Mouse (Mus musculus): ENCODE data around the gene Rpl34. TPM values are rescaled to one million over a fixed set of nuclear protein-coding genes. Genes with fewer than 3 reads are reported as not detected.

Gene Rpl34
- 948 and 971 TPM in 2 replicates for polyA plus RNA-seq (2015; fragmentation: Nextera tagmentation; extraction: Ambion mirVana)

- Histone ChIP-seq H3K27me3 (no peaks in the 10 kb centered on the region), H3K36me3 (peaks cover 30% of the 10 kb centered on the region), H3K4me1 (peaks cover 22% of the 10 kb centered on the region), H3K27ac (replicated peaks) (peak within 1 kb of the TSS; percentile 87), H3K9ac (peak within 1 kb of the TSS; percentile 98), H3K4me2 (replicated peaks) (peak within 1 kb of the TSS; percentile 67), H3K9me3 (replicated peaks) (no peaks in the 10 kb centered on the region), H3K4me3 (replicated peaks) (peak within 1 kb of the TSS; percentile 99)
- ATAC-seq (ENCODE audit: insufficient number of reproducible peaks, low FRiP score, low TSS enrichment, low read depth), result peak; percentile 99
- WGBS, result under 1% methylated on average over 45 of the region's 45 CpGs
These were observed at the start of gene Rpl34 for GRCm38 (mm10) chr3:130730189-130730653. Rpl34 (minus strand) TSS chr3:130730398.

- no peak for ATAC-seq (ENCODE audit: insufficient number of reproducible peaks, low FRiP score, low TSS enrichment, low read depth)
- no peak overlapping the region for H3K4me3 ChIP-seq (replicated peaks)
- no peaks in the 10 kb centered on the region for H3K36me3 ChIP-seq
- H3K4me1 ChIP-seq, result no peaks in the 10 kb centered on the region
- H3K27me3 ChIP-seq, result no peaks in the 10 kb centered on the region
- 64% methylated on average over 3 of the region's 3 CpGs for WGBS
- no peak overlapping the region for H3K9ac ChIP-seq
- no peak overlapping the region for H3K27ac ChIP-seq (replicated peaks)
- no peak overlapping the region for H3K4me2 ChIP-seq (replicated peaks)
- no peaks in the 10 kb centered on the region for H3K9me3 ChIP-seq (replicated peaks)
These were observed 38.0 kb upstream of the Rpl34 start for GRCm38 (mm10) chr3:130768172-130768571.

- H3K4me1 ChIP-seq, result peaks cover 5% of the 10 kb centered on the region; the same call in 1 of the 2 replicates
- 76% methylated on average over 5 of the region's 5 CpGs for WGBS
- H3K9me3 ChIP-seq (replicated peaks), result no peaks in the 10 kb centered on the region
These were observed 33.9 kb upstream of the Rpl34 start for GRCm38 (mm10) chr3:130764091-130764490.

GRCm38 (mm10) chr3:130760711-130761435 lies 30.7 kb upstream of the Rpl34 start:
- Histone ChIP-seq H3K36me3 (no peaks in the 10 kb centered on the region), H3K27ac (replicated peaks) (no peak overlapping the region), H3K27me3 (no peaks in the 10 kb centered on the region), H3K4me1 (peaks cover 12% of the 10 kb centered on the region; the same call in 1 of the 2 replicates), H3K9ac (no peak overlapping the region), H3K4me2 (replicated peaks) (0 out of 2 replicates have a peak overlapping the region, but pooled peaks have one; percentile 21), H3K4me3 (replicated peaks) (no peak overlapping the region), H3K9me3 (replicated peaks) (no peaks in the 10 kb centered on the region)
- WGBS, result 34% methylated on average over 24 of the region's 24 CpGs
- no peak for ATAC-seq (ENCODE audit: insufficient number of reproducible peaks, low FRiP score, low TSS enrichment, low read depth)

More at GRCm38 (mm10) chr3:130764091-130764490, 33.9 kb upstream of the Rpl34 start:
- no peak overlapping the region for H3K9ac ChIP-seq
- H3K27me3 ChIP-seq, result no peaks in the 10 kb centered on the region
- H3K27ac ChIP-seq (replicated peaks), result no peak overlapping the region
- H3K36me3 ChIP-seq, result no peaks in the 10 kb centered on the region
- H3K4me3 ChIP-seq (replicated peaks), result no peak overlapping the region
- ATAC-seq (ENCODE audit: insufficient number of reproducible peaks, low FRiP score, low TSS enrichment, low read depth), result no peak
- no peak overlapping the region for H3K4me2 ChIP-seq (replicated peaks)

- Histone ChIP-seq H3K4me3 (replicated peaks) (no peak overlapping the region), H3K36me3 (no peaks in the 10 kb centered on the region), H3K27ac (replicated peaks) (no peak overlapping the region; the same call in 1 of the 2 replicates), H3K4me1 (peaks cover 12% of the 10 kb centered on the region; the same call in 1 of the 2 replicates), H3K9me3 (replicated peaks) (no peaks in the 10 kb centered on the region), H3K9ac (no peak overlapping the region), H3K4me2 (replicated peaks) (no peak overlapping the region), H3K27me3 (no peaks in the 10 kb centered on the region)
- WGBS, result 40% methylated on average over 15 of the region's 15 CpGs
- no peak for ATAC-seq (ENCODE audit: insufficient number of reproducible peaks, low FRiP score, low TSS enrichment, low read depth)
These were observed 28.1 kb upstream of the Rpl34 start for GRCm38 (mm10) chr3:130758157-130758841.

GRCm38 (mm10) chr3:130757117-130757852 lies 27.1 kb upstream of the Rpl34 start:
- H3K4me3 ChIP-seq (replicated peaks), result no peak overlapping the region
- no peaks in the 10 kb centered on the region for H3K27me3 ChIP-seq
- ATAC-seq (ENCODE audit: insufficient number of reproducible peaks, low FRiP score, low TSS enrichment, low read depth), result no peak
- peaks cover 12% of the 10 kb centered on the region; the same call in 1 of the 2 replicates for H3K4me1 ChIP-seq
- H3K4me2 ChIP-seq (replicated peaks), result no peak overlapping the region
- H3K9ac ChIP-seq, result no peak overlapping the region
- H3K27ac ChIP-seq (replicated peaks), result no peak overlapping the region
- H3K9me3 ChIP-seq (replicated peaks), result no peaks in the 10 kb centered on the region
- 74% methylated on average over 8 of the region's 8 CpGs for WGBS
- no peaks in the 10 kb centered on the region for H3K36me3 ChIP-seq

- WGBS, result 86% methylated on average over 3 of the region's 3 CpGs
- no peak for ATAC-seq (ENCODE audit: insufficient number of reproducible peaks, low FRiP score, low TSS enrichment, low read depth)
- H3K4me1 ChIP-seq, result no peaks in the 10 kb centered on the region
- no peak overlapping the region for H3K4me3 ChIP-seq (replicated peaks)
- no peaks in the 10 kb centered on the region for H3K27me3 ChIP-seq
- H3K27ac ChIP-seq (replicated peaks), result no peak overlapping the region
- no peak overlapping the region for H3K4me2 ChIP-seq (replicated peaks)
- no peak overlapping the region for H3K9ac ChIP-seq
- no peaks in the 10 kb centered on the region for H3K9me3 ChIP-seq (replicated peaks)
- H3K36me3 ChIP-seq, result no peaks in the 10 kb centered on the region
These were observed 19.0 kb upstream of the Rpl34 start for GRCm38 (mm10) chr3:130749206-130749605.

- ATAC-seq (ENCODE audit: insufficient number of reproducible peaks, low FRiP score, low TSS enrichment, low read depth), result no peak
- Histone ChIP-seq H3K4me2 (replicated peaks) (no peak overlapping the region), H3K9ac (no peak overlapping the region), H3K4me1 (no peaks in the 10 kb centered on the region), H3K27me3 (no peaks in the 10 kb centered on the region), H3K4me3 (replicated peaks) (no peak overlapping the region), H3K27ac (replicated peaks) (no peak overlapping the region), H3K9me3 (replicated peaks) (no peaks in the 10 kb centered on the region), H3K36me3 (no peaks in the 10 kb centered on the region)
- 59% methylated on average over 10 of the region's 10 CpGs for WGBS
These were observed 16.7 kb upstream of the Rpl34 start for GRCm38 (mm10) chr3:130746673-130747619.

GRCm38 (mm10) chr3:130737652-130738361 lies 7.6 kb upstream of the Rpl34 start:
- no peak overlapping the region for H3K9ac ChIP-seq
- no peak overlapping the region for H3K4me3 ChIP-seq (replicated peaks)
- no peak overlapping the region for H3K4me2 ChIP-seq (replicated peaks)
- WGBS, result 55% methylated on average over 21 of the region's 21 CpGs
- H3K9me3 ChIP-seq (replicated peaks), result no peaks in the 10 kb centered on the region
- no peak overlapping the region for H3K27ac ChIP-seq (replicated peaks)
- ATAC-seq (ENCODE audit: insufficient number of reproducible peaks, low FRiP score, low TSS enrichment, low read depth), result no peak
- no peaks in the 10 kb centered on the region for H3K4me1 ChIP-seq
- no peaks in the 10 kb centered on the region for H3K36me3 ChIP-seq
- H3K27me3 ChIP-seq, result no peaks in the 10 kb centered on the region

- Histone ChIP-seq H3K4me1 (no peaks in the 10 kb centered on the region), H3K27me3 (no peaks in the 10 kb centered on the region), H3K9me3 (replicated peaks) (no peaks in the 10 kb centered on the region), H3K27ac (replicated peaks) (no peak overlapping the region), H3K9ac (no peak overlapping the region), H3K4me2 (replicated peaks) (no peak overlapping the region), H3K36me3 (no peaks in the 10 kb centered on the region), H3K4me3 (replicated peaks) (no peak overlapping the region)
- no peak for ATAC-seq (ENCODE audit: insufficient number of reproducible peaks, low FRiP score, low TSS enrichment, low read depth)
- 55% methylated on average over 4 of the region's 4 CpGs for WGBS
These were observed 6.6 kb upstream of the Rpl34 start for GRCm38 (mm10) chr3:130736758-130737157.

Measured in embryonic facial prominence, embryonic 15.5 days (tissue).